Mouse (Mus musculus): ENCODE measurements at regions not wholly inside any gene's neighbourhood (a gene's known extent, or its start where the extent isn't known, plus 50 kb on each side); places are given as distances from the start of the nearest gene placed in this dataset.

DNA sequence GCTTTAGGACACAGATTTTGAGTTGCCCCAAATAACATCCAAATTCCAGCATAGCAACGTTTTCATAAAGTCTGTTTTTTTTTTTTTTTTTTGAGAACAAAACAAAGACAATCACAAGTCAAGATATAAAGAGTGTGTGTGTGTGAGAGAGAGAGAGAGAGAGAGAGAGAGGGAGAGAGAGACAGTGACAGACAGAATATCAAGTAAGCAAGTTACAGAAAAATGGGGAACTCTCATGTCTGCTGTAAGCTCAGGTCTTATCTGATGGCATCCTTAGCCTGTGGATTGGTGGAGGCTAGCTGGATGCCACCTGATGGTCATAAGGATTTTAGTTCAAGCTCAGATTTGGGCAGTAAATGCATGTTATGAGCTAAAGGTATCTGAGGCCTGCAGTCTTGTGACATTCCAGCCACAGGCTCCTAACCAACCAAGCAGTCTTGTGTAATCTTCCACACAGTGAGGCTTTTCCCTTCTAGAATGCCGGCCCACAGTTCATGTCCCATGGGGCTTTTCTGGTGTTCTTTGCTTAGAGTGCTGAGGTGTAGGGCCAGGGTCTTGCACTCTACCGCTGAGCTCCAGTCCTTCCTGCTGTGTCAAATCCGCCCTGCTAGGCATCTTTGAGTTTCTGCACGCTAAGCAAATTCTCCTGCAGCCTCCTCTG lies 64.8 kb upstream of the Zfp706 start:
- H3K36me3 ChIP-seq (ENCODE audit: control insufficient read depth, insufficient read depth, low read length): no peaks in the 10 kb centered on the region
- DNase-seq (ENCODE audit: low spot score) (no peak), ATAC-seq (replicated peaks; ENCODE audit: low FRiP score, low TSS enrichment, low read depth) (no peak)
- H3K27ac ChIP-seq (ENCODE audit: low read depth): no peak overlapping the region
- no peak overlapping the region for H3K4me3 ChIP-seq (ENCODE audit: low read depth, low read length)
- no peaks in the 10 kb centered on the region for H3K9me3 ChIP-seq (ENCODE audit: control insufficient read depth, low read length)
- WGBS: 80% methylated on average over 5 of the region's 5 CpGs
- no peaks in the 10 kb centered on the region for H3K27me3 ChIP-seq (replicated peaks; ENCODE audit: control insufficient read depth, insufficient read depth, low read length)
- H3K9ac ChIP-seq (ENCODE audit: low read length): no peak overlapping the region
- no peaks in the 10 kb centered on the region for H3K4me1 ChIP-seq (replicated peaks; ENCODE audit: control insufficient read depth, insufficient read depth, low read length)
- no peak overlapping the region for H3K4me2 ChIP-seq (ENCODE audit: low read length)

DNA sequence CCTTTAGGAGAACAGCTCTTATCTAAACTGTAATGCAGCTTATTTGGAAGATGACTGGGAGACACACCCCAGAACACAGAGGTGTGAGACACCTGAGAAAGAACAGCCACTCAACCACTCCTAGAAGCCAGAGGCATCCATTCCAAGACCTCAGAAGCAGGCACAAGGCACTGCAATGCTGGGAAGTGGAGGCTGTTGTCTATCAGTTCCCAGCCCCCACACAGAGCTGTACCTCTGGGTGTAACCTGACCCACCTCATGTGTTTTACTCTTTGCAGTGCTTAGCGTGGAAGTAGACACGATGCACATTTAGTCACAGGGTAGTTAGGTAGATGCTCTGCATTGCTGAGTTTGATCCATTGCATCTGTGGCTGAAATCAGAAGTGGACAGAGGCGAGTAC lies 62.6 kb upstream of the Zfp706 start:
- no peaks in the 10 kb centered on the region for H3K27me3 ChIP-seq (replicated peaks; ENCODE audit: control insufficient read depth, insufficient read depth, low read length)
- H3K9ac ChIP-seq (ENCODE audit: low read length): no peak overlapping the region
- no peak for DNase-seq (ENCODE audit: low spot score)
- H3K4me3 ChIP-seq (ENCODE audit: low read depth, low read length): no peak overlapping the region
- H3K9me3 ChIP-seq (ENCODE audit: control insufficient read depth, low read length): no peaks in the 10 kb centered on the region
- H3K4me1 ChIP-seq (replicated peaks; ENCODE audit: control insufficient read depth, insufficient read depth, low read length): no peaks in the 10 kb centered on the region
- no peak overlapping the region for H3K4me2 ChIP-seq (ENCODE audit: low read length)
- no peak overlapping the region for H3K27ac ChIP-seq (ENCODE audit: low read depth)
- no peak for ATAC-seq (replicated peaks; ENCODE audit: low FRiP score, low TSS enrichment, low read depth)
- 49% methylated on average over 3 of the region's 3 CpGs for WGBS
- no peaks in the 10 kb centered on the region for H3K36me3 ChIP-seq (ENCODE audit: control insufficient read depth, insufficient read depth, low read length)

DNA sequence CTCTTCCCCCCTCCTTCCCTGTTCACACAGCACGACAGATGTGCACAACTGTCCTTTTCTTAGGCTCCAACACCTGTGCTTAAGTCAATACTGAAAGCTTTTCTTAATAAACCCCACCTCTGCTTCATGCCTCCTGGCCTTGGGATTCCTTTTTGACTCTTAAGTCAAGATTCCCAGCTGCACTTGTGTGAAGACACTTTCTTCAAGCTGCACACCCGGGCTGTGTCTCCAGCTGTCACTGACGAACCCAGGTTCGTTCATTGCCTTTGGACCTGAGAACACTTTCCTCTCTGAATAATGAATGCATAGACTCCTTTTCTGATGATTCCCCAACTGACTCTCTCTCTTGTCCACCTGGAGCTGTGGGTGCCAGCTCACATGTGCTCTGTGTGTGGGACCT lies 59.8 kb upstream of the Zfp706 start:
- no peaks in the 10 kb centered on the region for H3K27me3 ChIP-seq (replicated peaks; ENCODE audit: control insufficient read depth, insufficient read depth, low read length)
- DNase-seq (ENCODE audit: low spot score) (no peak), ATAC-seq (replicated peaks; ENCODE audit: low FRiP score, low TSS enrichment, low read depth) (no peak)
- no peak overlapping the region for H3K4me3 ChIP-seq (ENCODE audit: low read depth, low read length)
- H3K36me3 ChIP-seq (ENCODE audit: control insufficient read depth, insufficient read depth, low read length): no peaks in the 10 kb centered on the region
- H3K9me3 ChIP-seq (ENCODE audit: control insufficient read depth, low read length): no peaks in the 10 kb centered on the region
- H3K27ac ChIP-seq (ENCODE audit: low read depth): no peak overlapping the region
- H3K4me2 ChIP-seq (ENCODE audit: low read length): no peak overlapping the region
- H3K9ac ChIP-seq (ENCODE audit: low read length): no peak overlapping the region
- no peaks in the 10 kb centered on the region for H3K4me1 ChIP-seq (replicated peaks; ENCODE audit: control insufficient read depth, insufficient read depth, low read length)
- WGBS: 60% methylated on average over 4 of the region's 4 CpGs

DNA sequence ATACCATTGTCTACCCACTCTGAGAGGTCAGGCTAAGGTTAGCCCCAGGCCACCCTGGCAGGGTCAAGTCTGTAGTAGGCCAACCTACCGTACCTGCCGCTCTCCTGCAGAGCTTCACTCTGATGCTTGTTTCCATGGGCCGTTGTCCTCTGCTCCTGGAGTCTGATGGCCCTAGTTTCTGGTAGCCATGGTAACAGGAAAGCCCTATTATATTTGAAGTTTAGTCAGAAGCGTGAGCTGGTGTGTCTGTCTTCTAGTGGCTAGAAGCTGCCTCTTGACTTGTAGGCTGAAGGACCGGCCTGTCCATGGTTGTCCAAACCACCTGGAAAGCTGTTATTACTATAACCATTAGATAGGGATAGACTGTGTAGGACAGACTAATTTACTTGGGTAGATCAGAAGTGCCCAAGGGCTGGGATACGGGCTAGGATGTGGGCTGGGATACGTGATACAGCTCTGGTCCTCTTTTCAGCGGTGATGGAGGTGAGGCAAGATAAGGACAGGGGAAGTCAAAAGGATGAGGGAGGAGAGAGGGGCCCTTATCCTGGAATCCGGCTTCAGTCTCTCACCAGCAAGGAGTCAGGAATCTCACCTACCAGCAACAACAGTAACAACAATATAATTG lies 58.5 kb upstream of the Zfp706 start:
- DNase-seq (ENCODE audit: low spot score) (no peak), ATAC-seq (replicated peaks; ENCODE audit: low FRiP score, low TSS enrichment, low read depth) (no peak)
- Histone ChIP-seq H3K36me3 (ENCODE audit: control insufficient read depth, insufficient read depth, low read length) (no peaks in the 10 kb centered on the region), H3K4me2 (ENCODE audit: low read length) (no peak overlapping the region), H3K4me3 (ENCODE audit: low read depth, low read length) (no peak overlapping the region), H3K4me1 (replicated peaks; ENCODE audit: control insufficient read depth, insufficient read depth, low read length) (no peaks in the 10 kb centered on the region), H3K9me3 (ENCODE audit: control insufficient read depth, low read length) (no peaks in the 10 kb centered on the region), H3K27me3 (replicated peaks; ENCODE audit: control insufficient read depth, insufficient read depth, low read length) (no peaks in the 10 kb centered on the region), H3K27ac (ENCODE audit: low read depth) (no peak overlapping the region), H3K9ac (ENCODE audit: low read length) (no peak overlapping the region)
- WGBS: 85% methylated on average over 9 of the region's 9 CpGs

DNA sequence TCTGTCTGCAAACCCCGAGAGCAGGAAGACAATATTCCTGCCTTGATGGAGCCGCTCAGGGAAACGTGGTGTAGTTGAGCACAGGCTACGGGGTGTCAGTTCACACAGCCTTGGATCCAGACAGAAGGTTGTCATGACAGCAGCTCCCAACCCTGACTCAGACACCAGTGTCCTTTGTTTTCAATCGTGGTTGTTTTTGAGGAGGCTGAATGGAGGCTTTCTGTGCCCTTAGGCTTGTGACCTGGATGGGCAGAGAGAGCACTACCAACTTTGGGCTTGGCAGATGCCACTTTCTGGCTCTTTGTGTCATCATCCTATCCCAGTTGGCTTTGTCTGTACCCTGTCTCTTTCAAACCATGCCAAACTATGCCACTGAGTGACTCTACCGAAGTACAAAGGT lies 57.8 kb upstream of the Zfp706 start:
- H3K27me3 ChIP-seq (replicated peaks; ENCODE audit: control insufficient read depth, insufficient read depth, low read length): no peaks in the 10 kb centered on the region
- no peak for DNase-seq (ENCODE audit: low spot score)
- H3K27ac ChIP-seq (ENCODE audit: low read depth): no peak overlapping the region
- H3K9me3 ChIP-seq (ENCODE audit: control insufficient read depth, low read length): no peaks in the 10 kb centered on the region
- no peak overlapping the region for H3K4me2 ChIP-seq (ENCODE audit: low read length)
- no peaks in the 10 kb centered on the region for H3K36me3 ChIP-seq (ENCODE audit: control insufficient read depth, insufficient read depth, low read length)
- no peak overlapping the region for H3K9ac ChIP-seq (ENCODE audit: low read length)
- WGBS: 86% methylated on average over 6 of the region's 6 CpGs
- H3K4me1 ChIP-seq (replicated peaks; ENCODE audit: control insufficient read depth, insufficient read depth, low read length): no peaks in the 10 kb centered on the region
- H3K4me3 ChIP-seq (ENCODE audit: low read depth, low read length): no peak overlapping the region
- ATAC-seq (replicated peaks; ENCODE audit: low FRiP score, low TSS enrichment, low read depth): no peak

DNA sequence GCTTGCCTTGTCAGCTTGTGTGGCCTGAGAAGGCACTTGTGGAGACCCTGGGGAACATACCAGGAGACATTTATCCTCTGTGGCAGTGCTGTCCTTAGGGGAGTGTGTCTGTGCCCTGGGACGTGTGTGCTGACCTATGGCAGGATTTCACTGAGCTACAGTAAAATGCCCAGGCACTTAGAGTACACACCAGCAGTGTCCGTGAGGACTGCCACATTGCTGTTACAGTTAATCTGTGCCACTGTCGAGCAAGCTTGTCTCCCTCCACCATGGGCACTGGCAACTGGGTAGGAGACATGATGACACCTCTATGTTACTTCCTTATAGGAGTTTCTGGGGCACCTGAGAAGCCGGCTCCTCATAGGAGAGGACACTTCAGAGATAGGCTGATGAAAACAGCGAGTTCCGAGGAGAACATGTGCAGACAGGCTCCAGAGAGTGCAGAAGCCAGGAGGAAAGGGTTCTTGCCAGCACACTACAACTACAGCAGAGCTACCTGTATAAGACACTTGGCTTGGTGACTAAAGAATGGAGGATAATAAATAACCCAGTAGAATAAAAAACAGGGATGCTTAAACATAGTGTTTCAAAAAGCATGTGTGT lies 56.3 kb upstream of the Zfp706 start:
- Histone ChIP-seq H3K4me2 (ENCODE audit: low read length) (no peak overlapping the region), H3K4me1 (replicated peaks; ENCODE audit: control insufficient read depth, insufficient read depth, low read length) (no peaks in the 10 kb centered on the region), H3K36me3 (ENCODE audit: control insufficient read depth, insufficient read depth, low read length) (no peaks in the 10 kb centered on the region), H3K9me3 (ENCODE audit: control insufficient read depth, low read length) (no peaks in the 10 kb centered on the region), H3K27me3 (replicated peaks; ENCODE audit: control insufficient read depth, insufficient read depth, low read length) (no peaks in the 10 kb centered on the region), H3K27ac (ENCODE audit: low read depth) (no peak overlapping the region), H3K4me3 (ENCODE audit: low read depth, low read length) (no peak overlapping the region), H3K9ac (ENCODE audit: low read length) (no peak overlapping the region)
- no peak for ATAC-seq (replicated peaks; ENCODE audit: low FRiP score, low TSS enrichment, low read depth)
- 77% methylated on average over 6 of the region's 6 CpGs for WGBS
- no peak for DNase-seq (ENCODE audit: low spot score)

DNA sequence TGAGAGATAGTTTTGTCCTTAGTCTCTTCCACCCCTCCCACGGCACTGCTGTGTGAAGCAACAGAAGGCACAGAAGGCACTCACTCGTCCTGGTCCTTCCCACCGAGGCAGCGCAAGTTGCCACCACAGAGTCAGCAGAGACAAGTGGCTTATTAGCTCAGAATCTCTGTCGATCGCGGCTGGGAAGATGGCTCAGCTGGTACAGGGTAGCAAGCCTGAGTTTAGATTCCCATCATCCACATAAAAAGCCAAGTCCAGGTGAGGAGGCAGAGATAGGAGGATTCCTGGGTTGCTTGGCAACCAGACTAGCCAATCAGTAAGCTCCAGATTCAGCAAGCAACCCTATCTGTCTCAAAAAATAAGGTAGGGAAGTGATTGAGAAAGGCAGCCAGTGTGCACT lies 55.0 kb upstream of the Zfp706 start:
- Histone ChIP-seq H3K4me2 (ENCODE audit: low read length) (no peak overlapping the region), H3K9me3 (ENCODE audit: control insufficient read depth, low read length) (no peaks in the 10 kb centered on the region), H3K27ac (ENCODE audit: low read depth) (no peak overlapping the region), H3K36me3 (ENCODE audit: control insufficient read depth, insufficient read depth, low read length) (no peaks in the 10 kb centered on the region), H3K9ac (ENCODE audit: low read length) (no peak overlapping the region), H3K4me3 (ENCODE audit: low read depth, low read length) (no peak overlapping the region), H3K27me3 (replicated peaks; ENCODE audit: control insufficient read depth, insufficient read depth, low read length) (no peaks in the 10 kb centered on the region), H3K4me1 (replicated peaks; ENCODE audit: control insufficient read depth, insufficient read depth, low read length) (no peaks in the 10 kb centered on the region)
- no peak for ATAC-seq (replicated peaks; ENCODE audit: low FRiP score, low TSS enrichment, low read depth)
- DNase-seq (ENCODE audit: low spot score): no peak
- WGBS: 89% methylated on average over 7 of the region's 7 CpGs

DNA sequence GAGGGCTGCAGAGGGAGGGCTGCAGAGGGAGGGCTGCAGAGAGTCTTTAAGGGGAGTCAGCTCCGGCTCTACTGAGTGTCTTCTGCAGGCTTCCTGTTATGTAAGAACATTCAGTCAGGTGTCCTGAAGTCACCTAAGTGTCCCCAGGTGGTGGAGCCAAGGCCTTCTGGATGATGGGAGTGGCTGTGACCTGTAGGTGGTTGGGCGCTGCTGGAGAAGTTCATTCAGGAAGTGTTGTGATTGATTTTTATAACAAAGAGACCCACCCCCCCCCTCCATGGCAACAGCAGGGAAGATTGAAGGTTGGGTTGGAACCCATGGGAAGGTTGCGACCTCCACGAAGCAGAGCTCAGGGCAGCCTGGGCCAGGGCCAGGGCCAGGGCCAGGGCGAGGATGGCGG lies 53.9 kb upstream of the Zfp706 start:
- DNase-seq (ENCODE audit: low spot score): no peak
- Histone ChIP-seq H3K4me2 (ENCODE audit: low read length) (no peak overlapping the region), H3K27me3 (replicated peaks; ENCODE audit: control insufficient read depth, insufficient read depth, low read length) (no peaks in the 10 kb centered on the region), H3K36me3 (ENCODE audit: control insufficient read depth, insufficient read depth, low read length) (no peaks in the 10 kb centered on the region), H3K9ac (ENCODE audit: low read length) (no peak overlapping the region), H3K27ac (ENCODE audit: low read depth) (no peak overlapping the region), H3K4me3 (ENCODE audit: low read depth, low read length) (no peak overlapping the region), H3K4me1 (replicated peaks; ENCODE audit: control insufficient read depth, insufficient read depth, low read length) (no peaks in the 10 kb centered on the region), H3K9me3 (ENCODE audit: control insufficient read depth, low read length) (no peaks in the 10 kb centered on the region)
- WGBS: 75% methylated on average over 6 of the region's 6 CpGs
- ATAC-seq (replicated peaks; ENCODE audit: low FRiP score, low TSS enrichment, low read depth): no peak

DNA sequence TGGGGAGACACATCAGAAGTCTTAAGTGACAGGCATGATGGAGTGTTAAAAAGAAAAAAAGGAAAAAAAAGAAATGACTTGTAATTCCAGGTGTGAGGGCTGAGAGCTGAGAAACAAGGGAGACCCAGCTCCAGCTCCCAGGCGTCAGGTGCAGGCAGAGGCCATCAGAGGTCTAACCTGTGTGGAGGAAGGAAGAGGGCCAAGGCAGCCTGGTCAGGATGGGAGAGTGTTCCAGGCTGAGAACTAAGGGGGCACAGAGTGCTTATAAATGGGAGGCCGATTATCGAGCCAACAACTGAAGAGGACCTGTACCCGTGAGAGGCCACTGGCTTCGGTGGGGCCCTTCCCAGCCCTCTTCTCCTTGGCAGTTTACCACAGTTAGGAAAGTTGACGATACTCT lies 53.3 kb upstream of the Zfp706 start:
- no peak overlapping the region for H3K27ac ChIP-seq (ENCODE audit: low read depth)
- no peaks in the 10 kb centered on the region for H3K27me3 ChIP-seq (replicated peaks; ENCODE audit: control insufficient read depth, insufficient read depth, low read length)
- ATAC-seq (replicated peaks; ENCODE audit: low FRiP score, low TSS enrichment, low read depth) (no peak), DNase-seq (ENCODE audit: low spot score) (no peak)
- no peaks in the 10 kb centered on the region for H3K36me3 ChIP-seq (ENCODE audit: control insufficient read depth, insufficient read depth, low read length)
- no peak overlapping the region for H3K4me3 ChIP-seq (ENCODE audit: low read depth, low read length)
- no peak overlapping the region for H3K4me2 ChIP-seq (ENCODE audit: low read length)
- no peaks in the 10 kb centered on the region for H3K4me1 ChIP-seq (replicated peaks; ENCODE audit: control insufficient read depth, insufficient read depth, low read length)
- no peak overlapping the region for H3K9ac ChIP-seq (ENCODE audit: low read length)
- H3K9me3 ChIP-seq (ENCODE audit: control insufficient read depth, low read length): 0 out of 2 replicates have a peak, but pooled peaks cover under 1% of the 10 kb centered on the region
- WGBS: 89% methylated on average over 6 of the region's 6 CpGs
